Mouse (Mus musculus) CH12F3 (cell line): ENCODE data around the gene Fblim1.

Experiments used
- in situ Hi-C: fragments of 300-500 bp; cut with MboI; formaldehyde crosslinking; loops from 2 replicates; pipeline ENCODE4 v1.14.3; 2020; ENCODE audit warnings: low sequenced_read_pairs

Gene Fblim1

DNA sequence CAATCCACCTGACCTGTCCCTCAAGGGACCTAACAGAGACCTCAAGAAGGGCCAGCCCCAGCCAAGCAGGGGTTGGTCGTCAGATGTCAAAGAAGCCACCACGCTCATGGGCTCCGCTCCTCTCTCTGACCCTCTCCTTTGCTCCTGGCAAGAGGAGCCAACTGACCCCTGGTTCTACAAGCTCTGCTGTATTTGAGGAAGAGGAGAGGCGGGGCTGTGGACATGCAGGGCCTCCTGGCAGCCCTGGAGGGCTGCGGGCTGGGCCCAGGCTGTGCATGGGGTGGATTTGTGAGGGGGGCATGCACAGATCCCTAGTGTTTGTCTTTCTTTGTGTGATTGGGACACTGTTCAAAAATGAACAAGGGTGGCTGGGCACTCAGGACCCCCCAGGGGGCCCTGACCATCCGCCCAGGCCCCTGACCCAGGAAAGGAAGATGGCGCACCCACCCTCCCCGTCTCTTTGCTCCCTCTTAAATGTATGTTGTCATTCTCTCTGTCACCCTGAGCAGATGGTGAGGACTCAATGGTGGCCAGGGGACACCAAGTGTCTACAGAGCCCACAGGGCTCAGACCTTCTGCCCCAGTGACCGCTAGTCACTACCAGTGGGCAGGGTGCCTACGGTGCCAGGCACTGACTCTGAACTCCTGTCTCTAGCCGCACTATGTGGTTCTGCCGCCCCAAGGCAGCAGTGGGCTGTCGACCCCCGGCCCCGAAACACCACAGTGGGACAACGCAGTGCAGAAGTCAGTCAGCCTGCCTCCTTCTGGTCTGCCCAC, 20.1 kb upstream of the Fblim1 start:
- in situ Hi-C loops, result no loop called here

DNA sequence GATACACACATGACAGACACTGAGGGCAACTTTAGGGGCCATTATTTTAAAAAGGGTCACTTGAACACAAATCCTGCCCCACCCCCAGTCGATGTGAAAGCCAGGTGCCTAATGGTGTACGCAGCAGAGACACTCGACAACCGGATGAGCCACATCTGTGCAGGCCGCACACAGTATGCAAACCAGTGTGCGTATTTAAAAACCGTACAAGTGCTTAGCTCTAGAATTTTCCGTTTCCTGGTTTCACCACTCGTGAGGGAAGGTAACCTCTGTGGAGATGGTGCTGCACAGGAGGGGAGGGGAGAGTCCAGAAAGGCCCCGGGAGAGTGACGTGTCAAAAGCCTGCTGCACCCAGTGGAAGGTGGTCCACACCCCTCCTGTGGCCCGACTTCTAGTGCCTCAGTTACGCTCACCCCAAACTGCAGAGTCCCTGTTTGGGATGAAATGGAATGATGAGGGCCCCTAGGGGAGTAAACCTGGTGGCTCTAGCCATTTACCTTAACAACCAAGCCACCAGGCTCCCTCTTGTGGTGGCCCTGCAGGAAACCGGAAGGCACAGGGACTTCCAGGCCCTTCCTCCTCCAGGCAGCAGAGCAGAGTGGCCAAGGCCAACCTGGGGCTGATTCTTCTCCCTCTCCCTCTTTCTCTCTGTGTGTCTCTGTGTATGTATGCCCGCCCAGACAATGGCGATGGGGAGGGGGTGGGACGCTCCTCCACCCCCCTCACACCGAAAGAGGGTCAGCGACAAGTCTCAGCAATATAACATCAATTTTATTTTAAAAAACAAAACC, 19.3 kb upstream of the Fblim1 start:
- in situ Hi-C loops, result no loop called here

DNA sequence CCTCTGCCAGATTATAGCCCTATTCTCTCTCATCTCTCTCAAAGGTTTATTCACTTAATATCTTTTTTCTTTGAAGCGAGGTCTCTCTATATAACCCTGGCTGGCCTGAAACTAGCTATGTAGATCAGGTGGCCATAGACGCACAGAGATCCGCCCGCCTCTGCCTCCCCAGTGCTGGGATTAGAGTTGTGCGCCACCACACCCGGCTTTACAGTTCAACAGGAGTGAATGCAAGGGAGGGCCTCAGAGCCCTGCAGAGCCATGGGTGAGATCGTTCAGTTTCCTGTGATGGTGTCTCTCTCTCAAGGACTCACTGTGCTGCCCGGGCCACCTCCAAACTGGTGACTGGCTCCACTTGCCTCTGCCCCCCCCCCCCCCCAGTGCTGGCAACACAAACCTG, 18.2 kb upstream of the Fblim1 start:
- in situ Hi-C loops, result no loop called here

DNA sequence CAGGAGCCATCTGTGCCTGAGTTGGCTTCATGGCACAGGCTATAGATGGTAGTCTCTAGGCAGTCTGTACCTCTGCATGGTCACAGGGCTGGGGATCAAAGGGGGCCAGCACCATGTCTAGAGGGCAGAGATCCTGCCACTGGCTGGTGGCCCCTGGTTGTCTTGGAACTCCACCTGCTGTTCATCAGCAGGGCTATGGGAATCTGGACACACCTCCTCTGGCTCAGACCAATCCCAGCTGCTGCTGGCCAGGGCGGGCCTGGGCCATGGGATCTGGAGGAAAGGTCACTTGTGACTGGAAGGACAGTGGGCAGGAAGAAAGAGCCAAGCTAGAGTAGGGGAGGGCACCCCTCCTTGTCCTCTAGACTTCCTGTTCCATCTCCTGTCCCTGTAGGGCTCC, 17.8 kb upstream of the Fblim1 start, which contains the start of gene Slc25a34:
Slc25a34 (minus strand) TSS at position 156 of the 400 bp plus-strand sequence.
- in situ Hi-C loops, result no loop called here

DNA sequence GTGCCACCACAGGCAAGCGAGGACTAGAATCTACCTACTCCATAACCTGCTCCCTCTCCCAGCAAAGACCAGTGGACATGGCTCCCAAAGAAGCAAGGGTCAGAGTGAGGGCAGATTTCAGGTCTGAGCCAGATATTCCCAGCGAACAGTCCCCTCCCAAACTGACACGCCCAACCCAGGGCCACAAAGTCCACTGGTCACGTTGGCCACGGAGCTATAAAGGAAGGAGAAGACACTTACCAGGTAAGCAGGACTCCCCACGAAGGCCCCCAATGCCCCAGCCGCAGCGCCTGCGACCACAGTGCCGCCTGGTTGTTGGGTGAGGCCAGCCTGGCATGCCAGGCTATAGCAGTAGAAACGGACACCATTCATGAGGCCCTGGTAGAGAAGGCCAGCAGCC, 17.1 kb upstream of the Fblim1 start:
- in situ Hi-C loops, result no loop called here

DNA sequence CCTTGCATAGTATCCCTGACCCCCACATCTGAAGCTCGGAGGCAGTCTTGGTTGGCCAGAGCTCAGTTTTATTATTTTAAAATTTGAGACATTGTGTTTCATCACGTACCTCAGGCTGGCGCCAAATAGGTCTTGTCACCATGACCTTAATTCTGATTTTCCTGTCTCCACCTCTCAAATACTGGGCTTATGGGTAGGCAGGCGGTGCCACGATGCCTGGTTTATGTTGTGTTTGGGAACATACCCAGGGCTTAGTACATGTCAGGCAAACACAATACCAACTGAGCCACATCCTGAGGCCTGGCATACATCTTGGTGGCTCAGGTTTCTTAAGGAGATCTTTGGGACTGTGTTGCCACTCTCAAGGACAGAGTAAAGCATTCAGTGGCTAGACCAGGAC, 16.7 kb upstream of the Fblim1 start:
- in situ Hi-C loops, result no loop called here

DNA sequence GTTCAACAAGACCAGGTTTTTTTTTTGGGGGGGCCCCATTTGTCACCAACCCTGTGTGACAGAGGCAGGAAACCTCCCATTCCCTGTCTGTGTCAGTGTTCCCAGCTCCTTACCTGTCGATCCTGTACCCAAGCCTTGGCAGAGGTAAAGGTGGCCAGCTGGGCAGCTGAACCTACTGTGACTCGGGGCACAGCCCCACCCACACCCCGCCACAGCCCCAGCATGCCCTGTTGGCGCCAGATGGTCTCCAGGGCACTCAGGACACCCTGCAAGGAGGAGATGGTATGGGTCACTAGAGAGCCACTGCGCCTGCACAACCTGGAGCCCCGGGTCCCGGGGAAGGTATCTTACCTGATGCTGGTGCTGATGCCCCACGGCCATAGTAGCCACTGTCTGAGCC, 16.2 kb upstream of the Fblim1 start:
- in situ Hi-C loops, result no loop called here

DNA sequence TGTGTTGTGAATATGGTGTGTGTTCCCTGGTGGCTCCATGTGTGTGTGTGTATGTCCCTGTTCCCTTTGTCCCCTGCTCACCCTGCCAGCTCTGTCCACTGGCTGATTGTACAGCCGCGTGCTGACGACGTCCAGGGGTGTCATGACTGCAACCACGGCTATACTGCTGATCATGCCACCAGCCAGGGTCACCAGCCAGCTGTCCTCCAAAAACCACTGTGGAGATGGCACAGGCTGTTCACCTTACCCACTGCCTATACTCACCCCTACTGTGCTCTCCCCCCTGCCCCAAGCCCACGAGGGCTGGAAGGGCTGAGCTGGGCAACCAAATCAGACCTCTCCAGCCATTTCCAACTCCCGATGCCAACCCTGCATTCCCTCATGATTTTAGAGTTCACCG, 15.4 kb upstream of the Fblim1 start:
- in situ Hi-C loops, result no loop called here

DNA sequence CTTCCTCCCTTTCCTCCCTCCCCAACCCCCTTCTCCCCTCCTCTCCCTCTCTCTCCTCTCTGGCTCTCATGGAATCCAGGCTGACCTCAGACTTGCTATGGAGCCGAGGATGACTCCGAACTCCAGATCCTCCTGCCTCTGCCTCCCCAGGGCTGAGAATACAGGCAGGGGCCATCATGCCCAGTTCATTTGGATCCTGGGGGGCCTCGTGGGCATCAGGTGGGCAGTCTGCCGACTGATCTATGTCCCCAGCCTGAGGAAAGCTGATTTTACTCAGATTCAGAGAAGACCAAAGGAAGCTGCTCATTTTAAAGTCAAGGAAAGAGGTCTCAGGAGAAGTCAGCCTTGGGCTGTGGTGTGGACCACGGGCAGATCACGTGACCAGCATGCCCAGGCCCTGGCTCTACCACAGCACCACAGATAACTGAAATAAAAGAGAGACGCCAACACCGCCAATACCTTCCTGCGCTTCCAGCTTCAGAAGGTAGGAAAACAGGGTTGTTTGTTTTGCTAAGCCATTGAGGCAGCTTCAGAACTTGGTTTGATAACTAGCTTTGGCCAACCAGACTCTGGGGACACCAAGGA, 13.5 kb upstream of the Fblim1 start:
- in situ Hi-C loops, result no loop called here

DNA sequence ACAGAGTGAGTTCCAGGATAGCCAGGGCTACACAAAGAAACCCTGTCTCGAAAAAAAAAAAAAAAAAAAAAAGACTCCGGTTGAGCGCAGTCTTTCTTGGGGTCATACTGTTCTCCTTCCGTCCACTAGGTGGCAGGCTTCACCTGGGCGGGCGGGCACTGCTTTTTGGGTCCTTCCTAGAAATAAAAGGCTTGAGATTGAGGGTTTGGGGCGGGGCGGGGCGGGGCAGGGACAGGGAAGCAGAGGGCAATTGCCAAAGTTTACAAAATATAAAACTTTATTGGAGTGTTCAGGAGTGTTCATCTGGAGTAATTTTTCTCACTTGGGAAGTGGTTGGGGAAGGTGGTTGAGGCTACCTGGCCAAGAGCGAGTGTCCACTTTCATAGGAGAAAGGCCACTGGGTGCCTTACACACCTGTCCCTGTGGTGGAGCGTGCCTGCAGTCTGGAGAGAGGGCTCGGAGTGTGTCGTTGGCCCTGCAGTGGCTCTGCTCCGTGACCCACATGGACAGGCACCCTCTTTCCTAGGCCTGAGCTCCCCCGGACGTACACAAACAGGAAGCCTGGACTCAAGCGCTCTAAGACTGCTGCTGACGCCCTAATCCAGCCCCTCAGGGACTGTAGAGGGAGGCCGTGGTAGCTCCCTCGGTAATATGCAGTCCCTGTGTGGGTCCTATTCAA, 12.8 kb upstream of the Fblim1 start, which contains the start of gene Tmem82:
Tmem82 (minus strand) TSS at position 69 of the 679 bp plus-strand sequence.
- in situ Hi-C loops, result no loop called here

DNA sequence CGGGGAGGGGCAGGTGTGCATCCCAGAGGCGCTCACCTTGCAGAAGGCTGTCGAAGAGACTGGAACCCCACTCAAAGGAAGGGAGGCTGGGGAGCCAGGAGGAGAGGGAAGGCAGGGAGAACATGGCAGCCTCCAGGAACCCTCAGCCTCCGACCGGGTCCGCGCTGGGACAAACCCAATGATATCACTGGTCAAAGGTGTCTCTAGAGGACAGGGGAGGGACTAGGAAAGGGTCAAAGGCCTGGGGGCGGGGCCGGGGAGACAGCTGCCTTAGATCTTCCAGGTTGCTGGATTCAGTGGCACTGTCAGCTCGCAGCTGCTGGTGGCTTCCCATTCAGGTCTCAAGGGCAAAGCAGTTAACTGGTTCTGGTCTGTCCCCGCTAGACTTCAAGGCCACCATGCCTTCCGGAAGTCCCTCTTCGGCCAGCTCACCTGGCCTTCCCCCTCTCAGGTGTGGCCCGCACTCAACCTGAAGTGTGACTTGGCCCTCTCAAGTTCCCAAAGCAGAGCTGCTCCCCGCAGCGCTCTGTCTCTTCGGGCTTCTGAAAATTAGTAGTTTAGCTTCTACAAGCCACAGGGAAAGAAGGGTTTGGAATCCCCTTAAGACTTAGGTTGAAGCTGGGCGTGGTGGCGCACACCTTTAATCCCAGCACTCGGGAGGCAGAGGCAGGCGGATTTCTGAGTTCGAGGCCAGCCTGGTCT, 12.1 kb upstream of the Fblim1 start:
- in situ Hi-C loops, result no loop called here

DNA sequence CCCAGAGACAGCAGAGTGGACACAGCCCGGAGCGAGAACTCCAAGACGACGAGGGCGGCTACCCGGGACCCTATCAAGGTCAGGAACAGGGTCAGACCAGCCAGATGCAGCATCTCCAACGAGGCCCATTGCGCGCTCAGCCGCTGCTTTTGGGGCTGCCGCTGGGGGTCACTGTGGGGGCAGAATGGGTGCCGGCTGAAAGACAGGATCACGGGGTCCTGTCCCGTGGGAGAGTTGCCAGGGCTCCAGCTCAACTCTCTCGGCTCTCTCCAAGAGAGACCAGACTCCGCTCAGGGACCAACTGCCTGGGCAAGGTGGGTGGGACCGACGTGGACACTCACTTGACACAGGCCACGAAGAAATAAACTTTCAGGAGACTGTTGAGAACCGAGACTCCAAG, 11.4 kb upstream of the Fblim1 start:
- in situ Hi-C loops, result no loop called here

DNA sequence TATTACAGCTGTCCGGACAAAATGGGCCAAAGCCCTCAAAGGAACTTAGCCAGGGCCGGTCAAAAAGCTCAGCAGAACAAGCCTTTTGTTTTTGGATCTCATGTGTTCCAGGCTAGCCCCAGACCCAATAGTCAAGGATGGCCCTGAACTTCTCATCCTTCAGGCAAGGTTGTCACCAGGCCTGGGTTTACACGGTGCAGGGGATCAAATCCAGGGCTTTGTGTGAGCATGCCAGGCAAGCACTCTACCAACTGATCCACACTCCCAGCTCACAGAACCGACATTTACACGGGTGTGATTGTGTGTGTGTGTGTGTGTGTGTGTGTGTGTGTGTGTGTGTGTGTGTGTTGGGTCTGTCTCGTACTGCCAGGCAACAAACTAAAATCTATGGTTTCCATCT, 10.9 kb upstream of the Fblim1 start:
- in situ Hi-C loops, result no loop called here

DNA sequence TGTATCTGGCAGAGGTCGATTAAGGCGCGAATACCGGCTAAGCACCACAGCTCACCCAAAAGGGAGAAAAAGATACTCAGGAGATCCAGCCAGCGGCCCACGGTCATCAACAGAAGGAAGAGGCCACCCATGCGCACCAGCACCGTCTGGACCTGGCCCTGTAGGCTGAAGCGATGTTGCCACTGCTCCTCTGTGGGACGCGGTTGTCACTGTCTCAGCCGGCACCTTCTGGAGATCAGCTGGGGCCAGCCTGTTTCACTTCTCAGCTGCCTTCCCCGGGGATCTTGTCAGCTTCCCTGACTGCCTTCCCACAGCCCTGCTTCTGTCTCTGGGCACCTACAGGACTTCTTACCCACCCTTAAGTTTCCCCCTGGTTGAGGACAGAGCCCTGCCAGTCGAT, 9.1 kb upstream of the Fblim1 start:
- in situ Hi-C loops, result no loop called here

DNA sequence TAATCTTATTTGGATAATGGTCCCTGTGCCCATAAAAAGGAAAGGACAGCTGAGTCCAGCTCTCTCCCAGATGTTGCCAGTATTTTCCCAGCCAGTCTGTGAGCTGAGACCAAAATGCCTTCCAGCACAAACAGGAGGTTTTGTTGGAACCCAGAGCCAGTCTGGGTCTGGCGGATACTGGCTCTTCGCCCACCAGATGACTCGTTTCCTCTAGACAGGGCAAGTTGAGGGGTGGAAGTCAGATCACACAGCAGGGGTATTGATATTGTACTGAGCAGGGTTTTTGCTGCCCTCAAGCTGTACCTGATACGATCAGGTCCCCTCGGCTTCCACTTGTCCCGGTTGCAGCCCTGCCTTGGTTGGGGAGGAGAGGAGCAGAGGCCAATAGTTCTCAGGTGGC, 3.6 kb upstream of the Fblim1 start:
- in situ Hi-C loops, result no loop called here

DNA sequence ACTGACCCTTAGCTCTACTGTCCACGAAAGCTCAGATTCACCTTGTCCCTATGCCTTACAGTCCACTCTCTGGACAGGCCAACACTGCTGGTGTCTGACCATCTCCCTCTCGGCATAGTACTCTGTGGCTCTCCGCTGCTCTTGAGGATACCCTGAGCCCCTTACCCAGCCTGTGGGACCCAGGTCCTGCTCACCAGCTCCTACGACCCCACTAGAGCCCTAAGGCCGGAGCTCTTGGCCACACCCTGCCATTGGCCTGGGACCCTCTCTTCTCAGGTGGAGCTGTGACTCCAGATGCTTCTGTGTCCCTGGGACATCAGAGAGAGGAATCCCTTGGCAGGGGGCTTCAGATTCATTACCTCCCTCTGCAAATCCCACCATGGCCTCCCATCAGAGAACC, 475 bp downstream of the Fblim1 start:
- in situ Hi-C loops, result no loop called here

DNA sequence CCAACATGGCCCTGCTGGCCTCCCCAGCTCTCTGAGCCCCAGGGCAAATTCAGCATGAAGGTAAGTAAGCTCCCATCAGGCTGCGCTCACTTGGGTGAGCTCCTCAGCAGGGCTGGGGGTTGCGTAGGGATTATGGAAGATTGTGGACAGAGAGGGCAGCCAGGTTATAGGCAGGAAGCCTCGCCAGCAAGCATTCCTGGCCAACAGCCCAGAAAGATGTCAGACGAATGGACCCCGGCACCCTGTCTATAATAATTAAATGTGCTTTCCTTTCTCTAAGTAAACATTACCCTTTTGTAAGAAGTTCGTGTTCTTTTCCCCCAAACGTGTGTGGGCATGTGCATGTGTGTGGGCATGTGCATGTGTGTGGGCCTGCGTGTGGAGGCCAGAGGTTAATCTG, 1.4 kb downstream of the Fblim1 start:
- in situ Hi-C loops, result no loop called here

DNA sequence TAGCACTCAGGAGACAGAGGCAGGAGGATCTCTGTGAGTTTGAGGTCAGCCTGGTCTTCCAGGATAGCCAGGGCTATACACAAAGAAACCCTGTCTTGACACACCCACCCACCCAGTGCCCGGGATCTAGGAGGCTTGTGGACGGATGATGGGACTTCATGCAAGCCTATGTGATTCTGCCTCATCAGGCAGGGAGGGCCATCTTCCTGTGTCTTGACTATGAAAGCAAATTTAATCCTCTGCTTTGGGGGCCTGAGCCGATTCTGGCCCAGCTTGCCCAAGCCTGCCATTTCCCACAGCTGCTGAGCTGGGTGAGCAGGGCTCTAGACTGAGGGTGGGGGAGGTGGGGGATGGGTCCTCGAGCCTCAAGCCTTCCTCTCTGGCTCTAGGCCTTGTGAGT, 2.0 kb downstream of the Fblim1 start:
- in situ Hi-C loops, result no loop called here

DNA sequence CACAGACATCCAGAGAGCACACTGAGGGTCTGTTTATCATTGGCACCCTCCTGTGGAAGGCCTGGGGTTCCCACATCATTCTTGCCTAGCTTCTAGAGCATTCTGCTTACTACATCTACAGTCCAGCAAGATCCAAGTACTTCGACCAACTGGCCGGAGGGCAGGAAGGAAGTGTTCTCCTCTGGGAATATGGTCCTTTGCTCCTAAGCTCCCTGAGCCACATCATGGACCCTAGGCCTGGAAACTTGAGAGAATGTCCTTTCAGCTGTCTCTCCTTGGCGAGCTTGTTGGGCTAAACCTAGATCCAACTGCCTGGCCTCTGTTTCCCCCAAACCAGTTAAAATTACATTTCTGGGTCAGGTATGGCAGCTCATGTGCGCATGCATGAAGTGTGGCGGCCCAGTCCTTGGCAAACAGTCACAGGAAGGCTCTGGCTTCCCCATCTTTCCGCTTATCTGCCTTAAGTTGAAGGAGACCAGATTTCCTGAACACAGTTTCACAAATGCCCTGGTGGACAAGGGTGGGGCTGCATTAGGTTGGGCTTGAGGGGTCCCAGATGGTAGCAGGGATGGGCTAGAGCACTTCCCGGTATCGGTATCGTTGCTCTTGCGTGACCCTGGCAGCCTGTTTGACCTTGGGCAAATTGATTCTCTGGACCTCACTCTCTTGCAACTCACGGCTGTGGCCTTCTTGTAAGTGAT, 3.2 kb downstream of the Fblim1 start:
- in situ Hi-C loops, result no loop called here
